Mouse (Mus musculus) limb, embryonic 11.5 days (tissue): ENCODE measurements at regions not wholly inside any gene's neighbourhood (a gene's known extent, or its start where the extent isn't known, plus 50 kb on each side); places are given as distances from the start of the nearest gene placed in this dataset.

Source experiments
- ATAC-seq: fragments of 200-750 bp; cut with Nextera tagmentation; 2 replicates; pipeline ENCODE4 v1.8.0; 2017; ENCODE audit warnings: low read depth; ENCODE audit not compliant: insufficient number of reproducible peaks, low FRiP score, low TSS enrichment
- DNase-seq: peaks from one replicate; pipeline ENCODE4 v3.0.0-alpha.2; 2015; ENCODE audit warnings: low spot score
- H3K27ac ChIP-seq: fragments of 300-500 bp; sonication (generic); replicated peaks from 2 replicates; pipeline ENCODE4 v1.5.1; 2014; ENCODE audit warnings: low read depth, mild to moderate bottlenecking, low read length
- H3K27me3 ChIP-seq: fragments of 300-500 bp; sonication (generic); 2 replicates; pipeline ENCODE4 v1.6.1; 2014; ENCODE audit warnings: mild to moderate bottlenecking, low read length, mixed read lengths; ENCODE audit not compliant: control insufficient read depth, insufficient read depth
- H3K36me3 ChIP-seq: fragments of 300-500 bp; sonication (generic); 2 replicates; pipeline ENCODE4 v1.6.1; 2014; ENCODE audit warnings: mild to moderate bottlenecking, low read length, moderate library complexity, mixed read lengths; ENCODE audit not compliant: control insufficient read depth, insufficient read depth
- H3K4me1 ChIP-seq: fragments of 300-500 bp; sonication (generic); 2 replicates; pipeline ENCODE4 v1.6.1; 2014; ENCODE audit warnings: low read length, mixed read lengths; ENCODE audit not compliant: control insufficient read depth, insufficient read depth
- H3K4me2 ChIP-seq: fragments of 300-500 bp; sonication (generic); 2 replicates; pipeline ENCODE4 v1.6.1; 2014; ENCODE audit warnings: low read depth, mild to moderate bottlenecking, moderate library complexity; ENCODE audit not compliant: severe bottlenecking
- H3K4me3 ChIP-seq: fragments of 300-500 bp; sonication (generic); 2 replicates; pipeline ENCODE4 v1.5.1; 2014; ENCODE audit warnings: low read depth, low read length
- H3K9ac ChIP-seq: fragments of 300-500 bp; sonication (generic); 2 replicates; pipeline ENCODE4 v1.6.1; 2014; ENCODE audit warnings: mild to moderate bottlenecking, low read length
- H3K9me3 ChIP-seq: fragments of 300-500 bp; sonication (generic); 2 replicates; pipeline ENCODE4 v1.6.1; 2016; ENCODE audit warnings: low read length; ENCODE audit not compliant: control insufficient read depth
- WGBS: fragments of 180-500 bp; shearing (Covaris S2); extraction: QIAGEN DNeasy Blood & Tissue Kit; methylation state at CpG from one replicate; pipeline ENCODE4 v1.1.7; 2014; 5-methylcytosine and 5-hydroxymethylcytosine counted together

DNA sequence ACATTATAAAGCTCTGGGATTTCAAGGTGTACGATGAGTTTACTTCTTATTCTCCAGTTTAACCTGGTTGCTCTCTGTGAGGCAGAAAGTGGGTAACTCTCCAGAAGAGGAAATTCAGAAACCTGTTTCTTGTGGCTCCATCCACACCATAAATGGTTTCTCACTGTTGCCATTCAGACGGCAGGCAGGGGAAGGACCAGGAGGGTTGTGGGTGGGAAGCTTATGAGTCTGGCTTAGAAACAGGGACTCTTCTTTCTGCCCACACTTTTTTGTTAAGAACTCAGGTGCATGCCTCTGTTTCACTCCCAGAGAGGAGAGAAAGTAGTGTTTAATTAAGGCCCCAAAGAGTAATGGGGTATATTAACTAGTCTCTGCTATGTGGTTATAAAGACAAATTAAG lies 332.5 kb upstream of the Cwc22 start:
- DNase-seq = no peak
- 82% methylated on average over 2 of the region's 2 CpGs for WGBS
- H3K36me3 ChIP-seq = no peaks in the 10 kb centered on the region

GRCm38 (mm10) chr2:78277699-78278098 lies 331.5 kb upstream of the Cwc22 start:
- no peaks in the 10 kb centered on the region for H3K4me1 ChIP-seq
- no peaks in the 10 kb centered on the region for H3K27me3 ChIP-seq
- H3K27ac ChIP-seq = no peak overlapping the region
- DNase-seq = no peak
- no peaks in the 10 kb centered on the region for H3K36me3 ChIP-seq
- H3K9ac ChIP-seq = no peak overlapping the region
- WGBS = 86% methylated on average over 8 of the region's 8 CpGs
- H3K4me3 ChIP-seq = no peak overlapping the region
- H3K4me2 ChIP-seq = no peak overlapping the region
- ATAC-seq = no peak
- no peaks in the 10 kb centered on the region for H3K9me3 ChIP-seq

More for the DNA sequence above, 332.5 kb upstream of the Cwc22 start:
- H3K4me2 ChIP-seq = no peak overlapping the region
- H3K9ac ChIP-seq = no peak overlapping the region
- H3K27me3 ChIP-seq = no peaks in the 10 kb centered on the region
- H3K9me3 ChIP-seq = no peaks in the 10 kb centered on the region
- ATAC-seq = no peak
- H3K4me3 ChIP-seq = no peak overlapping the region
- H3K27ac ChIP-seq = no peak overlapping the region
- no peaks in the 10 kb centered on the region for H3K4me1 ChIP-seq

DNA sequence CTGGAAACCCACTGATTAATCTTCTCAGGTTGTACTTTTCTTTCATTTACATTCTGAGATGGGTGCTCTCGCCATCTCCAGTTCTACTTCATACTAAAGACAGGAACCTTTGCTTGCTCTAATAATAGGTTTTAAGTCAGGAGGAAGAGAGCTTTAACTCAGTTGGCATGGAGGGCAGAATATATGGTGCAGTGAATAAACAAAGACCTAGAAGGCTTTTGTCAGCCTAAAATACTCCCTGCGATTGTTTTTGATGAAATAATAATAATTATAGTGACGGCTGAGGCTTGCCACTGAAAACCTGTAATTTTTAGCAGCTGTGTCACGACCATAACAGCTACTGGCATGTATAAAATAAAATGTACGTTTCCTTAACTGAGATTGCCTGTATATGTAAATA lies 327.9 kb upstream of the Cwc22 start:
- 70% methylated on average over 5 of the region's 5 CpGs for WGBS
- Histone ChIP-seq H3K36me3 (no peaks in the 10 kb centered on the region), H3K4me3 (no peak overlapping the region), H3K4me1 (no peaks in the 10 kb centered on the region), H3K9ac (no peak overlapping the region), H3K9me3 (no peaks in the 10 kb centered on the region), H3K27ac (no peak overlapping the region), H3K27me3 (no peaks in the 10 kb centered on the region), H3K4me2 (no peak overlapping the region)
- ATAC-seq = no peak
- no peak for DNase-seq

GRCm38 (mm10) chr2:78268705-78269104 lies 322.5 kb upstream of the Cwc22 start:
- Histone ChIP-seq H3K27me3 (no peaks in the 10 kb centered on the region), H3K4me2 (no peak overlapping the region), H3K9ac (no peak overlapping the region), H3K9me3 (no peaks in the 10 kb centered on the region), H3K27ac (no peak overlapping the region), H3K4me1 (no peaks in the 10 kb centered on the region), H3K36me3 (no peaks in the 10 kb centered on the region), H3K4me3 (no peak overlapping the region)
- WGBS = 92% methylated on average over 4 of the region's 4 CpGs
- DNase-seq = no peak
- no peak for ATAC-seq

- DNase-seq (no peak), ATAC-seq (no peak)
- H3K4me3 ChIP-seq = no peak overlapping the region
- no peak overlapping the region for H3K9ac ChIP-seq
- no peaks in the 10 kb centered on the region for H3K9me3 ChIP-seq
- H3K36me3 ChIP-seq = no peaks in the 10 kb centered on the region
- no peak overlapping the region for H3K27ac ChIP-seq
- H3K4me2 ChIP-seq = no peak overlapping the region
- H3K4me1 ChIP-seq = no peaks in the 10 kb centered on the region
- H3K27me3 ChIP-seq = no peaks in the 10 kb centered on the region
- 92% methylated on average over 2 of the region's 2 CpGs for WGBS
Observed at GRCm38 (mm10) chr2:78267527-78268375, 321.6 kb upstream of the Cwc22 start.

- H3K4me3 ChIP-seq = no peak overlapping the region
- no peaks in the 10 kb centered on the region for H3K9me3 ChIP-seq
- no peak overlapping the region for H3K27ac ChIP-seq
- H3K36me3 ChIP-seq = no peaks in the 10 kb centered on the region
- H3K4me2 ChIP-seq = no peak overlapping the region
- H3K4me1 ChIP-seq = no peaks in the 10 kb centered on the region
- ATAC-seq (no peak), DNase-seq (no peak)
- 81% methylated on average over 10 of the region's 10 CpGs for WGBS
- no peak overlapping the region for H3K9ac ChIP-seq
- H3K27me3 ChIP-seq = no peaks in the 10 kb centered on the region
Observed at GRCm38 (mm10) chr2:78253601-78254097, 307.5 kb upstream of the Cwc22 start.

- no peak for DNase-seq
- no peaks in the 10 kb centered on the region for H3K4me1 ChIP-seq
- 72% methylated on average over 5 of the region's 5 CpGs for WGBS
Observed at GRCm38 (mm10) chr2:78246354-78246753, 300.2 kb upstream of the Cwc22 start.

DNA sequence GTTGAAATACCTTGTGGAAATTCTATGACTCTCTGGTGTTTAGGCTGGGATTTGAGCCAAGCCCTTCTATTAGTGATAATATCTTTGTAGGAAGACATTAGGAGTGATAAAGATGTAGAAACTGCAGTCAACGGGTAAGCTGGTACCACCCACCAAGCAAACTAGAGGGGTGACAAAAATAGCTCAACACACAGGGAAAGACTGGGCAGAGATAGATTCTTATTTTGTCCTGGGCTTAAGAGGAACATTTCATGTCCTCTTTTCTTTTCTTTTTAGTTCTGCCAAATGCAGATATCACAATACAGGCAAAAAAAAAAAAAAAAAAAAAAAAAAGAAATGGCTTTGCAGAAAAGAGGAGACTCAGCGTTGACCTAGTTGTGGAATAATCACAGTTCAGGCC lies 294.1 kb upstream of the Cwc22 start:
- H3K4me2 ChIP-seq = no peak overlapping the region
- 79% methylated on average over 2 of the region's 2 CpGs for WGBS
- no peak overlapping the region for H3K4me3 ChIP-seq
- DNase-seq (no peak), ATAC-seq (no peak)
- H3K27ac ChIP-seq = no peak overlapping the region
- H3K27me3 ChIP-seq = no peaks in the 10 kb centered on the region
- no peaks in the 10 kb centered on the region for H3K4me1 ChIP-seq
- H3K9me3 ChIP-seq = no peaks in the 10 kb centered on the region
- no peak overlapping the region for H3K9ac ChIP-seq
- no peaks in the 10 kb centered on the region for H3K36me3 ChIP-seq

More at GRCm38 (mm10) chr2:78246354-78246753, 300.2 kb upstream of the Cwc22 start:
- Histone ChIP-seq H3K4me2 (no peak overlapping the region), H3K27me3 (no peaks in the 10 kb centered on the region), H3K36me3 (no peaks in the 10 kb centered on the region), H3K4me3 (no peak overlapping the region), H3K27ac (no peak overlapping the region), H3K9me3 (no peaks in the 10 kb centered on the region), H3K9ac (no peak overlapping the region)
- ATAC-seq = no peak
